Mouse (Mus musculus) telencephalon, adult 2 months (tissue): ENCODE data around the gene Sp6.

ENCODE experiments used
- DNase-seq: peaks from one replicate; pipeline ENCODE4 v3.0.0-alpha.2; 2011; ENCODE audit warnings: low read depth, low spot score

Sp6 gene

DNA sequence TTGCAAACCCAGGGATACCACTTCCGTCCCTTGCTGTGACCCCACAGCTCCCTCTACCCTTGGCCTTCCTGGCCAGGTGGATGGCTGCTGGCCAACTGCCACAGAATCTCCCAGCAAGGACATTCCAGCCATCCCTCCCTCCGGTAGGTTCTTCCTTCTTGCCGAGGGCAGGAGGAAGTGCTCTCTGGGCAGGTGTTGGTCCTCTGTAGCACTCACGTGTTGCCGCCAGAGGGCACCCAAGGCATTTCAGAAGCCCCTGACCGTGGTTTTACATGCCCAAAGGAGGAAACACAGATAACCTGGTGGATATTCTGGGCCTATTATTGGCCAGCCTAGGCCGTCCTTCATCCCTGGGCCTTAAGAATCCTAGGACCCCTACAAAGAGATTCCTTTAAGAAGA is 30.8 kb upstream of the Sp6 start:
- DNase-seq: no peak

DNA sequence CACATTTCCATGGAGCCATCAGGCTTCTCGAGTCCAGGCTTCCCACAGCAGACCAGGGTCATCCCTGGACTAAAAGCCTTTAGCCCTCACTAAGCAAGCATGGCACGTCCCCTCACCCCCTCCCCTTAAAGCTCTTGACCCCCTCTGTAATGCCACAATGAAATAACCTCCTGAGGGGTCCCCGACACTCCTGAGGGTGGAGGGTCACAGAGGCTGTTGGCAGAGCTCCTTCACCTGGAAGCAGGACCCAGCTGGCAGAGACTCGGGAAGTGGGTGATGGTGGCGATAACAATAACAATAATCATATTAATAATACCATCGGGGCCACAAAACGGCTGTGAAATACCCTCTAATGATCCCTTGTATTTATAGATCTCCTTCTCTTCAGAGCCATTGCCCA is 30.3 kb upstream of the Sp6 start, which contains the start of gene Sp2:
Gene Sp2 (minus strand): TSS at position 101 of the 400 bp plus-strand sequence.
- DNase-seq: no peak

DNA sequence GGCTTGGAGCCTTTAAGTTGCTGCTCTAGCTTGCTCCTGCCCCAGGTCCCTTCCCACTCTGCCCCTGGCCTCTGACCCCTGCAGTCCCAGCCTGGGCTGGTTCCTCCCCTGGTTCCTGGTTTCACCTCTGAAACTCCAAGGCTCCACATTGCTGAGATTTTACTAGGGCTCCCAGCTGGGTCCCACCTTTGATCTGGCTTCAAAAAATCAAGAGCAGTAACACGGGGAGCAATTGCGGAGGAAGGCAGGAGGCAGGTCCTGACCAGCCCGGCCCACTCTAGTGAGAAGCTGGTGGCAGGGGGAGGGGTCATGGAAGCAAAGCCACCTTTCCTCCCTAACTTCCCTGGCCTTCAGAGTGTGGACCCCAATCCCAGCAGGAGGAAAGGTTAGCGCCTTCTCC is 28.3 kb upstream of the Sp6 start:
- DNase-seq: no peak

DNA sequence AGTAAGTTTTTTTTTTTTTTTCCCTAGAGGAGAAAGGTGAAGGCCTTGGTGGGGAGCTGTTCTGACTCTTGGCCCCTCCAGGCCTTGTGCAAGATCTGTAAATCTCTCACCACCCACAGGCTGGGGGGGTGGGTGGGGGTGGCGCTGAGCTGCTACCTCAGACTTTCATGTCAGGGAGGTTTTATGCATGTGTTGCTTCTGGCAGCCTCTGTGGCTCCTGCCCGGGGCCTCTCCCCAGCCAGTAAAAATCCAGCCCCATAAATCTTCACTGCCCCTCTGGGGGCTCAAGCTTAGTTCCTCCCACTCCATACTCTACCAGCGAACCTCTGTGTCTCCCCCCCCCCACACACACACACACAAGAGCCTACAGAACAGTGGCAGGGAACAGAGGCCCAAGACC is 26.7 kb upstream of the Sp6 start:
- DNase-seq: no peak

DNA sequence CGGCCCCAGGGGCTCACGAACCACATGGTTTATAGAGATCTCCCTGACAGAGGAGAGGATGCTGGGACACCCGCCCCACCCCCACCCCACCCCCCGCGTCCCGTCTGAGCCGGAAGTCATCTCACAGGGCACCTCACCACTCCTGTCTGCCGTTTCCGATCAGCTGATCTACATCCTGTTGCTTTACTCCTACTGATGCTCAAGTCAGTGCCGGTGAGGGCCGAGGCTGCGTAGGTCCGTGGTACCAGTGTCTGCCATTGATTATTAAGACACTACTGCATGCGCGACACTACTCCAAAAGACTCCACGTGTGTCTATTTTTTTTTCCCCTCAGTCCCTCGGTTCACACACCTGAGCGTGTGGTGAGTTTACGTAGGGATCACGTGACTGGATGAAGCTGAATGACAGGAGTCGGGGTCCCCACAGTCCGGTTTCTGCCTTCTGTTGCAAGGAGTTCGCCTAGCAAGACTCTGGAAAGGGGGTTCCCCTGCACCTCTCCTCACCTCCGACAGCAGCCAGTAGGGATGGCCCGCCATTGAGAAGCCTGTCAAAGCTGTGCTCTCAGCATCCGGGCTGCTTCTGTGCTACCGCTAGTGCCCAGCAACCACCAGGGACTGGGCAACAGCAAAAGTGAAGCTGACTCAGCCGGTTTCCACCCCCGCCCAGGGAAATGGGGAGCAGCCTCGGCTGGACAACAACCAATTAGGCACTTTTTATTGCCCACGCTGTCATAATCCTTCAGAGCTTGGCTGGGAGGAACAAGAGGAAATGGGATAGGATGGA is 25.1 kb upstream of the Sp6 start:
- no peak for DNase-seq

DNA sequence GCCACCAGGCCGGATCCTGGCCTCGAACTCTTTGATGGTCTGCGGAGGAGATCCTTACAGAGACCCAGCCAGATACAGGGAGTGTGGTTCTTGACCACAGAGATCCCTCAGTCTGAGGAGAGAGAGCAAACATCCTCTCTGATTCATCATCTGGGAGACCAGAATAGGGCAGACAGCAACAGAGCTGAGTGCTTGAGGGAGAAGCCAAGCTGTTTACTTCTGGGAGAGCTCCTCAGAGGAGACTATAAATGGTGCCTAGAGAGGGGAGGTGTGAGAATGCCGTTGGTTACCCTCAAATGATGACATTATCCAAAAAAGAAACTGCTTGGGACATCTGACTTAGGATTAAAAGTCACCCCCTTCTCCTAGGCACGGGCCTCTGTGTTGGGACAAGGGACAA is 21.7 kb upstream of the Sp6 start:
- no peak for DNase-seq

DNA sequence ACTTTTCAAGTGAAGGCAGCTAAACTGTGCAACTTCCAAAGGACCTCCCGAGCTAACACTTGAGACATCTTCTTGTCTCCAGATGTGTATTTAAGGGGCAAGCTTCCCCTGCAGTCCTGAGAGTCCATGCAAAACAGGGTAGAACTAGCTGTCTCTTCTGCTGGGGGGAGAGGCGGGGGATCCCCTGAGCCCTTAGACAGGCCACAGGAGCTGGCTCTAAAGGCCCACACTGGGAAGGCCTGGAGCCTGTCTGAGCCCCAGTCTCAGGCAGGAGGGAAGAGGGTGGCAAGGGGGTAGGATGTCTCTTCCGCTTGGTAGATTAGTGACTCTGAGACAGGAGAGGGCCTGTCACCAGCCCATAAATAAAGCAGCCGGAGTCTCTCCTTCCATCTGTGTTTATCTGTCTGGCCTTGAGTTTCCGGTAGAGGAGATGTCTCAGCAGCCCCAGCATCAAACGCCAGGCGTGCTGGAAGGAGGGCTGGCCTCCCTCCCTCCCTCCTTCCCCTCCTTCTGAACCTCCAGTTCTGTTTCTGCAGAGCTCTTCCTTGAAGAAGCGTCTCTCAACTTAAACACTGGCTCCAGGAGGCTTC is 20.4 kb upstream of the Sp6 start:
- no peak for DNase-seq

DNA sequence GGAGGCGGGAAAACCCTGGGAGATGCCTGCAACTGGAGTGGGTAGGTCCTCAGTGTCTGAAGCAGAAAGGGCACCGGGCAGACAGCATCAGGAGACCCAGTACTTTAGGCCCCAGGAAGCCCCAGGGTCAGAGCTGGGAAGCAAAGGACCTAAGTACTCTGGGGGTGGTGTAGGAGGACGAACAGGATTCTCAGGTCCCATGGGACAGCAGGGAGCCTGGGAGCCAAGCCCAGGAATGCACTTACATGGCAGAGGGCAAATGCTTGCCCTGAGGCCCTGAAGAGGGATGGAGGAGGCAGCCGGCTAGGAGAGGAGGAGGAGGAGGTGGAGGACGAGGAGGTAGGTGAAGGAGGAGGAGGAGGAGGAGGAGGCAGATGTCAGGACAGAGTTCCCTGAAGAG is 18.2 kb upstream of the Sp6 start:
- no peak for DNase-seq

DNA sequence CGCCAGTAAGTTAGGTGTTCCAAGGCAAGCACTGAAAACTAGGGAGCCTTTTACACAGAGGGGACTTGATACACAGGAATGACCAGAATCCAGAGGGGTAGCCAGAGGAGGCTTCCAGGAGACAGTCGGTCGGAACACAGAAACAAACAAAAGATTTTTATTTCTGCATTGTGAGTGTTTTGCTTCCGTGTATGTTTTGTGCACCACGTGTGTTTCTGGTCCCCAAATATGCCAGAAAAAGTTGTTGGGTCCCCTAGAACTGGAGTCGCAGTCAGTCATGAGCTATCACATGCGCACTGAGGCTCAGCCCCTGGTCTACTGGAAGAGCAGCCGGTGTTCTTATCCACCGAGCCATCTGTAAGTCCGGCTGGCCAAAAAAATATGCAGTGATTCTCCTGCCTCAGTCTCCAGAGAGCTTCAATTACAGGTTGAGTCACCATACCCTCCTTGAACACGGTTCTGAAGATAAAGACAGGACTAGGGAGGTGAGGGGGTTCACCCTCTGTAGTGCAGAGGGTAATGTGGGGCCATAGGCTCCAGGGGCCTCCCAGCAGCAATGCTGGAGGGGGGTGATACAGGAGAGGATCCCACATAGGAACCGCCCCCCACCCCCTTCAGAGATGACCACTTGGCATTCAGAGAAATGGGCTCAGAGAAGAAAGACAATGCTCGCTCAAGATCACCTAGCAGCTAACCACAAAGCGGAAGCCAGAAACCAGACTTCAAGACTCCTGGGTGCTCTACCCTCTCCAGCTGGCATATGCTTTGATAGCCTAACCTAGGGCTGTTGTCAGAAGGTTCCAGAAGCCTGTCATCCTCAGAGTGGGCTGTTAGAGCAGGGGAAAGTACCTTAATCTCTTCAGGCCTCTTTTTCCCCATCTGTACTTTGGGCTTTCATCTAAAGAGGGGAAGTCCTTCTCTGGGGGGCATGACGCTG is 17.1 kb upstream of the Sp6 start:
- no peak for DNase-seq

DNA sequence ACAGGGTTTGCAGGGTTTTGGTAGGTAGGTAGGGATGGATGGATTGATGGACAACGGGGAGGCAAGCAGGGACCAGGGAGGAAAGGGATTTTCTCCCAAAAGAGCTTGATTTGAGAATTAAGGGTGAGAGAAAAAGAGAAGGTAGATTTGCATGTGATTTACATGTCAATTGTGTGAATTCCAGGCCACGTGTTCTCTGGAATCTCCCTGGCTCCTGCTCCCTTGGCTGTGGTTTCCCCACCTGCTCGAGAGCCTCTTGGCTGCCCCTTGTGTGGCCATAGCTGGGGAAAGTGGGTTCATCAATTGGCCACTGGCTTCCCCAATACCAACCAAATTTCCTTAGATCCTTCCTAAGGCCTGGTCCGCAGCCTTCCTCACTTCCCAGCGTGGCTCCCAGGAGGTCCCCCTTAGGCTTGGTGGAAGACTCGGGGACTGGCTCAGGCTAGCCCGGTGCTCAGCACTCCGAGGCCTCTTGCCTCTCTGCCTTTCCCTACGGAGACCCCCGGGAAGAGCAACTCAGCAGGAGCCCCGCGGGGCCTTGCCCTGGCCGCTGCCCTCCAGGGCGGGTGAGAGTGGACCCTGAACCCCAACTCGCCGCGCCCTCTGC is 16.3 kb upstream of the Sp6 start:
- DNase-seq: no peak

DNA sequence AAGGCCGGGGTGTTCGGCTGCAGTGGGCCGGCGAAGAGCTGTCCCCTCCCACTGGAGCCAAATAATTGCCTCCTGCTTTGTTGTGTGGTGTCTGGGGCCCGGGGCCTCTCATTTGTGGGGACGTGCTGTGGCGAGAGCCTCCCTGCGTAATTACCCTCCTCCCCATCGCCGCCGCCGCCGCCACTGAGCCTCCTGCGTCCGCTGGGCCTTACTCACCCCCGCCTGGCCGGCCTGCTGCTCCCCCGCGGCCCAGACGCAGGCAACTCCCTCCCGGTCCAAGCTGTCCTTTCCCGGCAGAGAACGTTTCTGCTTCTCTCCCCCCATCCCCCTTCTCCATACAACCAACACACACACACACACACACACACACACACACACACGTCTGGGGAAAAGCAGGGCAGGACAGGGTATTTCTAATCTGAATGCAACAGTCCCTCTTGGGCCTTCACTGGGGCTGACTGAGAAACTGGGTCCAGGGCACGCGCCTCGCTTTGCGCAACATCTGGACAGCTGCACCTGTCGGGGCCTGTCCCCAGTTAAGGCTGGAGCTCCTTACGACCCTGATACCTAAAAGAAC is 15.7 kb upstream of the Sp6 start:
- DNase-seq: no peak

DNA sequence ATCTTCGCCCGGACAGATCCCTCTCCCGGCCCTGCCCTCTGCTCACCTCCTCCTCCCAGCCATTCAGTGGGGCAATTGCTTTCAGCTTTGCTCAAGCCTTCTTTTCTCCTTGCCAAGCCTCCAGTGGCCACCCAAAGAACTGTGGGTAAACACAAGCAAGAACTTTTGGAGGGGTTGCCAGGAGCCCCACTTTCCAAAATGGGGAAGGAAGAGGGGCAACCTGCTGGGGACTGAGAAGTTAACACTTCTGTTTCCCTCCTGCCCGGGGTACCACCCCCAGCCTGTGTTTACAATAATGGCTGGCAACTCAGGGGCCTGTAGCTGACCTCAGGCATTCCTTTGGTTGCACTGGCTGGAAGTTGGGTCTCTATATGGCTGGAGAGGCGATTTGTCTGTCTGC is 10.0 kb upstream of the Sp6 start:
- no peak for DNase-seq

DNA sequence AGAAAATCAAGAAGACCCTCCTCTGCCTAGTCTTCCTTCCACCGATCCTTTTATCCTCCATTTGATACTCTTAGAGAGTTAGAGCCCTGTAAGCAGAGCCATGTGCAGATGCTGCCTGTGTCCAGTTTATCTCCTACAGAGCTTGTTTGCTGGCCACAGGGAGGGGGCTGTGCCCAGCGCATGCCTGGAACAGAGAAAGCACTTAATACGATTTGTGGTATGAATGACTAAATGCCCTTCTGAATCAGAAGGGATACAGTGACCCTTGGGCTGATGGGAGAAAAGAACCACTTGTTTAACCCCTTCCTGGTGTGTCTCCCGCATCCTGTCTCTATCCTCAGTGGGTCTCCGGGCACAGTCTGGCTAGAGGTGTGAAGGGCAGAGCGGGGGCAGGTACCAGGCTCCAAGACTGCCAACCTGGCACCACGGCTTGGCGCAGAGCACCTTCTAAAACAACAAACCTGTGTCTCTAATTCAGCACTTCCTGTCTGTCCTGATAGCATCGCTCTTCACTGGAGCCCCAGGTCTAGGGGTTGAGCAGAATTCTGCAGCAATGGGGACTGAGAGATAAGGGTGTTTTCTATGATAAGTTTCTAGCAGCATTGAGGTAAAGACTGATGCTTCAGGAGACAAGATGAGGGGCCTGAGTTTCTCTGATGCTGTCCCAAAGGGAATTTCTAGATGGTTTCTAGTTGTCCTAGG is 6.0 kb upstream of the Sp6 start:
- no peak for DNase-seq

DNA sequence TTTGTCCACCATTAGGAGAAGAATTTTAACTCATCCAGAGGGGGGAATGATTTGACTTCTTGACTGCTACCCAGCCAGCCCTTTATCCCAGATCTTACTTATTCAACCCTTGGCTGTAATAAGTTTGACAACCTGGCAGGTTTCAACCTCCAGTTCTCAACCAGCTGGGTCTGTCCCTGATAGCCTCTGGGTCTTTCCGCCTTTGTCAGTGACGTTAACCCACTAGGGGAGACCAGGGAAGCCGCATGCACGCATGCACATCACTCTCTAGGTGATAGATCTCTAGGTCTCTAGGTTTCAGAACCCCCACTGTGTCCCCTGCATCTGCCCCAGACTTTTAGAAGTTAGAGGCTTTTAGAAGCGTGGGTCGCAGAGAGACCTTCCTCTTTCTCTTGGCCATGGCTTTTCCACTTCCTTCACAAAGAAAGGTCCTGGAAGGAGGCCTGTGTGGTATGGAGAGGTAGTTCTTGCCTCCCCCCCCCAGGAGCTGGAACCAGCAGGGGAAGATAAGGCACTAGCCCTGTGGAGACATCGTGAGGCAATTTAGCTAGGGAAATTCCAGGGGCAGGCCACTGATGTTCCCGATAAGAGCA is 3.9 kb upstream of the Sp6 start:
- DNase-seq: no peak

DNA sequence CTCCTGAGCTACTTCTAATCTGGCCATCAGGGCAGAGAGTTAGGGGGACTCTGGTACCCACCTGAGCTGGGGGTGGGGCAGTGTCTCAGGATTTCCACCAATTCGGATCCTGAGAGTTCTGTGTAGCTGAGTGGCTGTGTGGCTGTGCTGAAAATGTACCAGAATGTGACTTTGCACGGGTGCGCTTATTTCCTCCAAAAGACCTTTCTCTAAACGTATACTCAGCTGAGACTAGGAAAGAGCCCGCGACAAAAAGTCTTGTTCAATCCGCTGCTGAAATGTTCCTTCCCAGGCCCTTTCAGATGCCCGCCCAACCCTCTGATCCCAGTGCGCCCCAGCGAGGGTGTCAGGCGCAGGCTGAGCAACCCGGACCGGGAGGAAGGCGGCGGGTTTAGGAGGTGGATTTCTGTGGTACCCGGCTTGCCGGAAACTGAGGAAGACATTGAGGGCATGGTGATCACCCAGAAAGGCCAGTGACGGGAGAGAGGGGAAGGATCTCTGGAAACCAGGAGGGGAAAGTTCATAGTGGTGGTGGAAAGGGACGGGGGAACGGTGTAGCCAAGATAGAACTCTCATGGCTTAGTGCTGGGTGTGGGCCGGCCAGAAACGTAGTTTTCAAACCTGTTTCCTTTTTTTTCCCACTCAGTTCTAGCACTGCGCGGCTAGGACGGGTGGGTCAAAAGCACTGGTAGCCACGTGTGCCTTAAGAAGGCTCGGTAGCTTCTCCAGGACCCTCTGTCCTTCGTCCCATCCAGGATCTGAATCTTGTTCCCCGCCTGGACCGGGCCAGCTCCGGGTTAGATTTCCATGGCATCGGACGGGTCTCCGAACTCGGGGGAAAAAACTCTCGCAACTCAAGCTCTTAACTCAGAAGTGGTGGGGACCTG is 4.7 kb downstream of the Sp6 start:
- no peak for DNase-seq

DNA sequence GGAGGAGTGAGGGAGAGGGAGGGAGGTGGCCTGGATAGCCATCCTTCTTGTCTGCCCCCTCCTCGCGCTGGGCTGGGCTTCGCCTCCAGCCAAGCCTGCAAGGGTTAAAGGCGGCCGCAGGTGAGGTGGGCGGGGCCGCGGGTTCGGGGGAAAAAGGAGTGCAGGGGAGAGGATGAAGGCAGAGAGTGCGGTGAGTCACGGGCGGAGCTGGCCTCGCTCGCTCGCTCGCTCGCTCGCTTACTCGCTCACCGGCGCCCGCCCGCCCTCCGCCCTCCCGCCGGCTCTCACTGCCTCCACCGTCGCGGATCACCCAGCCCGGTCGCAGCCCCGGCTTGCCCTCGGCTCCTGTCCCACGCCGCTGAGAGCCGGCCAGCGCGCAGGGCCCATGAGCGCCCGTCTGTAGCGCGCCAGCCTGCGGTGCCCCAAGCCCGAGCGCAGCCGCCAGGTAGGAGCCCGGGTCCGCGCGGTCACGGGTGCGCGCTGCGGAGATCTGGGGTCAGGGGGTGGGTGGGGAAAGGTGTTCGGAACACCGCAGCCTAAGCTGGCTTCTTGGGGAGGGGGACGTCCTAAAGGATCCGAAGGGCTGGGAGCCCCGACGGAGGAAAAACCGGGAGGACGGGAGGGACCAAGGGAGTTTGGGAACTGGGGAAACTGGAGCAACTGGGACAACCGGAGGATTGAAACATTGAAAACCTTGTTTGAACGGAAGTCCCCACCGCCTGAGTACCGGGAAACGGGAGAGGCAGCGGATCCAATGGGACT is 5.6 kb downstream of the Sp6 start:
- no peak for DNase-seq

DNA sequence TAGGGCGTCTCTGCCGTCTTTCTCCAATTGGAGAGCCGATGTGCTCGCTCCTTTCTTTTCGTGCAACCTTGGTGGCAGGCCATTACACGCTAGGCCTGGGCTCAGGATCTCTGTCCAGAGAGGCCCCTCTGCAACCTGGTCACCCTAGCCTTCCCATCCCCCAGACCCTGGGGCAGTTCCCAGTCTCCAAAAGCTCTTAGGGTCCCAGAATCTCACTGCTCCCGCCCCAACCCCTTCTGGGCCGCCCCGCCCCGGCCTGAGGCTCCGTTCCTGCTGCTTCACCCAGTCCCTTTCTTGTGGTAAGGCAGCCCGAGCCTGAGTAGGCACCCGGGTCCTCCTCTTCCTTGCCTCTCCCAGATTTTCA is 6.1 kb downstream of the Sp6 start:
- no peak for DNase-seq

DNA sequence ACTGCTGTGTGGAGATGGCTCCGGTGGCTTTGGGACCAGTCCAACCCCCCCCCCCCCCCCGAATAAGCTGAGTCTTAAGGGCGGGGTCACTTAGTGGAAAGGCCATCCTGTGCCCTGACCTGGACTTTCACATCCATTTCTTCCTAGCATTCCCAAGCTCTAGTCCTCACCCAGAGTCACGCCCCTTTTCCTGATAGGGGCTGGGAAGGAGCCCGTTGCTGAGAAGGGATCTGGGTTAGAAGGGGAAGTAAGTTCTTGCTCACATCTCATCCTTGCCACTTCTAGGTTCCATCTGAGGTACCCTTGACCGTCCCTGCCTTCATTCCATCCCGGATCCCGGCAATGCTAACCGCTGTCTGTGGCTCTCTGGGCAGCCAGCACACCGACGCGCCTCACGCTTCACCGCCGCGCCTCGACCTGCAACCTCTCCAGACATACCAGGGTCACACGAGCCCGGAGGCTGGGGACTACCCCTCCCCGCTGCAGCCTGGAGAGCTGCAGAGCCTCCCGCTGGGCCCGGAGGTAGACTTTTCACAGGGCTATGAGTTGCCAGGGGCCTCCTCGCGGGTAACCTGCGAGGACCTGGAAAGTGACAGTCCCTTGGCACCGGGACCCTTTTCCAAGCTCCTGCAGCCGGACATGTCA is 8.0 kb downstream of the Sp6 start:
- no peak for DNase-seq
